Mouse (Mus musculus) testis, adult 2 months (tissue): Measurements from ENCODE around the gene Rptor.

ENCODE experiments used
- CTCF ChIP-seq: fragments of 200-500 bp; IDR thresholded peaks from 2 replicates; pipeline ENCODE4 v1.5.1; 2012; ENCODE audit warnings: low read depth, mild to moderate bottlenecking, inconsistent platforms, low read length, moderate library complexity; ENCODE audit not compliant: control insufficient read depth, insufficient read depth, insufficient replicate concordance
- POLR2A ChIP-seq: fragments of 200-500 bp; IDR thresholded peaks from 2 replicates; pipeline ENCODE4 v1.6.1; 2012; ENCODE audit warnings: low read depth, mild to moderate bottlenecking, inconsistent platforms, low read length, moderate library complexity; ENCODE audit not compliant: control insufficient read depth

- TF ChIP-seq CTCF (no peak), POLR2A (no peak)
Measured at GRCm38 (mm10) chr11:119783653-119784052, 180.9 kb downstream of the Rptor start.
